Mouse (Mus musculus) forebrain, postnatal 0 days (tissue): ENCODE data around the gene Stx19. TPM values are rescaled to one million over a fixed set of nuclear protein-coding genes. Genes with fewer than 3 reads are reported as not detected.

Source experiments
- ATAC-seq: fragments of 200-750 bp; cut with Nextera tagmentation; 2 replicates; pipeline ENCODE4 v1.8.0; 2017; ENCODE audit warnings: mild to moderate bottlenecking, moderate library complexity
- DNase-seq: peaks from one replicate; pipeline ENCODE4 v3.0.0-alpha.2; 2015
- H3K27ac ChIP-seq: fragments of 300-500 bp; sonication (generic); 2 replicates; pipeline ENCODE4 v1.5.1; 2014; ENCODE audit warnings: low read depth, mild to moderate bottlenecking, antibody characterized with exemption, low read length, moderate library complexity, mixed read lengths
- H3K27me3 ChIP-seq: fragments of 300-500 bp; sonication (generic); 2 replicates; pipeline ENCODE4 v1.6.1; 2014; ENCODE audit warnings: mild to moderate bottlenecking, low read length, mixed read lengths; ENCODE audit not compliant: insufficient read depth
- H3K36me3 ChIP-seq: fragments of 300-500 bp; sonication (generic); 2 replicates; pipeline ENCODE4 v1.6.1; 2014; ENCODE audit warnings: mild to moderate bottlenecking, moderate library complexity; ENCODE audit not compliant: insufficient read depth
- H3K4me1 ChIP-seq: fragments of 300-500 bp; sonication (generic); 2 replicates; pipeline ENCODE4 v1.6.1; 2014; ENCODE audit warnings: antibody characterized with exemption; ENCODE audit not compliant: insufficient read depth
- H3K4me2 ChIP-seq: fragments of 300-500 bp; sonication (generic); 2 replicates; pipeline ENCODE4 v1.6.1; 2014; ENCODE audit warnings: low read depth, mild to moderate bottlenecking, moderate library complexity
- H3K4me3 ChIP-seq: fragments of 300-500 bp; sonication (generic); 2 replicates; pipeline ENCODE4 v1.5.1; 2014; ENCODE audit warnings: low read depth, low read length, mixed read lengths
- H3K9ac ChIP-seq: fragments of 300-500 bp; sonication (generic); 2 replicates; pipeline ENCODE4 v1.6.1; 2014; ENCODE audit warnings: mild to moderate bottlenecking
- H3K9me3 ChIP-seq: fragments of 300-500 bp; sonication (generic); 2 replicates; pipeline ENCODE4 v1.6.1; 2016; ENCODE audit warnings: low read length
- CTCF ChIP-seq: sonication (generic); IDR thresholded peaks from 2 replicates; pipeline ENCODE4 v1.5.1; 2016; ENCODE audit warnings: antibody characterized with exemption, control low read depth, low read depth
- WGBS: fragments of 180-500 bp; shearing (Covaris S2); extraction: QIAGEN DNeasy Blood & Tissue Kit; methylation state at CpG from one replicate; pipeline ENCODE4 v1.1.7; 2014; 5-methylcytosine and 5-hydroxymethylcytosine counted together
- polyA plus RNA-seq: library from polyadenylated mRNA; unstranded; fragments of >200 nt; fragmentation: Nextera tagmentation; extraction: Ambion mirVana; gene quantifications from 2 replicates; pipeline ENCODE4 v1.2.1, GENCODE M21; 2015
- total RNA-seq: library from RNA; depleted of rRNA; stranded (reverse); fragments of >200 nt; gene quantifications from 2 replicates; pipeline ENCODE4 v1.2.3, GENCODE M21; 2014

Stx19 gene
- total and polyA plus RNA-seq, 2 experiments from 2014 or later = 0.08 to 0.14 TPM

- no peak overlapping the region for H3K27ac ChIP-seq
- no peak for TF ChIP-seq CTCF
- H3K9ac ChIP-seq = no peak overlapping the region
- H3K4me1 ChIP-seq = no peaks in the 10 kb centered on the region
- H3K4me3 ChIP-seq = no peak overlapping the region
- no peaks in the 10 kb centered on the region for H3K27me3 ChIP-seq
- H3K36me3 ChIP-seq = no peaks in the 10 kb centered on the region
- no peaks in the 10 kb centered on the region for H3K9me3 ChIP-seq
- no peak overlapping the region for H3K4me2 ChIP-seq
- 94% methylated on average over 6 of the region's 6 CpGs for WGBS
- no peak for ATAC-seq
- no peak for DNase-seq
Observed at GRCm38 (mm10) chr16:62822472-62822871, 8.0 kb downstream of the Stx19 start.

- DNase-seq = peak; percentile 65
- no peaks in the 10 kb centered on the region for H3K4me1 ChIP-seq
- H3K36me3 ChIP-seq = no peaks in the 10 kb centered on the region; the same call in 1 of the 2 replicates
- H3K4me2 ChIP-seq = no peak overlapping the region
- no peak overlapping the region for H3K9ac ChIP-seq
- H3K27me3 ChIP-seq = no peaks in the 10 kb centered on the region
- no peak overlapping the region for H3K4me3 ChIP-seq
- peak; percentile 48; the same call in 1 of the 2 replicates for ATAC-seq
- H3K9me3 ChIP-seq = no peaks in the 10 kb centered on the region
- H3K27ac ChIP-seq = no peak overlapping the region
- whole genome bisulfite sequencing = 82% methylated on average over 12 of the region's 12 CpGs
- peak; percentile 80 for TF ChIP-seq CTCF
Observed at GRCm38 (mm10) chr16:62826156-62827001, 11.9 kb downstream of the Stx19 start.

- DNase-seq = no peak
- no peaks in the 10 kb centered on the region for H3K27me3 ChIP-seq
- no peaks in the 10 kb centered on the region; the same call in 1 of the 2 replicates for H3K36me3 ChIP-seq
- no peak for ATAC-seq
- H3K9me3 ChIP-seq = no peaks in the 10 kb centered on the region
- TF ChIP-seq CTCF = no peak
- whole genome bisulfite sequencing = 92% methylated on average over 2 of the region's 2 CpGs
- H3K27ac ChIP-seq = no peak overlapping the region
- no peak overlapping the region for H3K9ac ChIP-seq
- H3K4me1 ChIP-seq = no peaks in the 10 kb centered on the region
- no peak overlapping the region for H3K4me2 ChIP-seq
- no peak overlapping the region for H3K4me3 ChIP-seq
Observed at GRCm38 (mm10) chr16:62832027-62832426, 17.6 kb downstream of the Stx19 start.

GRCm38 (mm10) chr16:62832481-62832880 is 18.0 kb downstream of the Stx19 start:
- no peaks in the 10 kb centered on the region; the same call in 1 of the 2 replicates for H3K36me3 ChIP-seq
- no peak overlapping the region for H3K27ac ChIP-seq
- H3K4me2 ChIP-seq = no peak overlapping the region
- H3K4me3 ChIP-seq = no peak overlapping the region
- H3K9ac ChIP-seq = no peak overlapping the region
- WGBS = 12% methylated on average over 4 of the region's 4 CpGs
- TF ChIP-seq CTCF = peak; percentile 67
- H3K4me1 ChIP-seq = no peaks in the 10 kb centered on the region
- no peaks in the 10 kb centered on the region for H3K9me3 ChIP-seq
- peak; percentile 40 for ATAC-seq
- DNase-seq = no peak
- no peaks in the 10 kb centered on the region for H3K27me3 ChIP-seq

GRCm38 (mm10) chr16:62834016-62834735 is 19.7 kb downstream of the Stx19 start:
- H3K27ac ChIP-seq = no peak overlapping the region
- H3K9me3 ChIP-seq = no peaks in the 10 kb centered on the region
- H3K36me3 ChIP-seq = no peaks in the 10 kb centered on the region; the same call in 1 of the 2 replicates
- no peak for TF ChIP-seq CTCF
- no peak overlapping the region for H3K9ac ChIP-seq
- H3K4me3 ChIP-seq = no peak overlapping the region
- DNase-seq (no peak), ATAC-seq (no peak)
- H3K4me1 ChIP-seq = no peaks in the 10 kb centered on the region
- WGBS = 59% methylated on average over 3 of the region's 3 CpGs
- no peak overlapping the region for H3K4me2 ChIP-seq
- no peaks in the 10 kb centered on the region for H3K27me3 ChIP-seq

GRCm38 (mm10) chr16:62845341-62845740 is 30.9 kb downstream of the Stx19 start:
- DNase-seq = no peak
- ATAC-seq = no peak
- Histone ChIP-seq H3K9me3 (no peaks in the 10 kb centered on the region), H3K4me3 (peak overlapping the region; percentile 93; the same call in 1 of the 2 replicates), H3K36me3 (no peaks in the 10 kb centered on the region), H3K27me3 (no peaks in the 10 kb centered on the region), H3K9ac (no peak overlapping the region), H3K27ac (no peak overlapping the region), H3K4me2 (peak overlapping the region; percentile 85), H3K4me1 (peaks cover 13% of the 10 kb centered on the region)
- WGBS = 88% methylated on average over 6 of the region's 6 CpGs
- TF ChIP-seq CTCF = no peak
